Mouse (Mus musculus) cerebellum, adult 11-12 months (tissue): ENCODE data around the gene Fgfr2.
A peak's percentile ranks its signal among the peaks of the same experiment; 100 is the strongest.

Experiments
- DNase-seq: peaks from one replicate; pipeline ENCODE4 v3.0.0; 2022

Gene Fgfr2

GRCm38 (mm10) chr7:133123244-133123998 lies at the start of gene Fgfr2:
TSS of gene Fgfr2 (minus strand) at chr7:133123350.
- DNase-seq, result peak; percentile 70

DNA sequence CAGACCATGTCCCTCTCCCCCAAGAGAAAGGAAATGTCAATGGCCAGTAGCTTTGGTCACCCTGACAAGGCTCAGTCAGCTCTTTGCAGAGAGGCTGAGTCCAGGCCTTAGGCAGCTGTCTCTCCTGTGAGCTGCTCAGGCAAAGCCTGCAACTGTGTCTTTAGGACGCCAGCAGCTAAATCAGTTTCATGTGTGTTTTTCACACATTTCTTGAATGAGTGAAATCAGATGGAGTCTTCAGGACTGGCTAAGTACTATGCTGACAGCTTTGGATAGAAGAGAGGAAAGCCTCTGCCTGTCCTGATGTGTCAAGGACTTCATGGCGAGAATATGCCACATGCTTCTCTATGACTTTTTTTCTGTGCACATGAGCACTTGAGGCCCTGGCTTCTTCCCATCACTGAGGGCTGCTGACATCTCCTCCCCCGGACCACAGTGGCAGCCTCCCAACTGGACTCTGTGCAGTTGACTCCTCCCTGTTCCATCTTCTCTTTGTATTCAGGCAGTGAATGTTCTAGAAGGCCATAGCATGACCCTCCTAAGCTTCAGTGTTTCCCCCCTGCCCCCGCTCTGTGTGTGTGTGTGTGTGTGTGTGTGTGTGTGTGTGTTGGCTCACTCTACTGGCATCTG lies 48.4 kb upstream of the Fgfr2 start:
- DNase-seq, result no peak

GRCm38 (mm10) chr7:133168928-133169327 lies 45.8 kb upstream of the Fgfr2 start:
- DNase-seq, result no peak

GRCm38 (mm10) chr7:133167903-133168302 lies 44.8 kb upstream of the Fgfr2 start:
- DNase-seq, result no peak

GRCm38 (mm10) chr7:133164770-133165169 lies 41.6 kb upstream of the Fgfr2 start:
- no peak for DNase-seq

DNA sequence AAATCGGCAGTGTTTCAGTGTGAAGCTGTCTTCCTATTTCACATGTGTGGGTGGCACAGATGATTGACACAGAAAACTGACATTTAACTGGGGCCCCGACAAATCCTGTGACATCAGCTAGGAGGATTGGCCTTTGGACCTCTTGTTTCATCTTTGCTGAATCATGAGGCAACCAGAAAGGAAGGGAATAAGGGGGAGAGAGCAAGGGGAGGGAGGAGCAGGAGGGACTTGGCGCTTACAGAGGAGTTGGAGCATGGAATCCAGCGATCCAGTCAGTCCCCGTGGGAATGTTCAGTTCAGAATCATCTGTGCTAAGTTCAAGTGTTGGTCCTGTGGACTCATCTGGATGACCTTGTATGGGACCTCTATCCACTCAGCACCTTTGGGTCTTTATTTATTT lies 39.9 kb upstream of the Fgfr2 start:
- no peak for DNase-seq

DNA sequence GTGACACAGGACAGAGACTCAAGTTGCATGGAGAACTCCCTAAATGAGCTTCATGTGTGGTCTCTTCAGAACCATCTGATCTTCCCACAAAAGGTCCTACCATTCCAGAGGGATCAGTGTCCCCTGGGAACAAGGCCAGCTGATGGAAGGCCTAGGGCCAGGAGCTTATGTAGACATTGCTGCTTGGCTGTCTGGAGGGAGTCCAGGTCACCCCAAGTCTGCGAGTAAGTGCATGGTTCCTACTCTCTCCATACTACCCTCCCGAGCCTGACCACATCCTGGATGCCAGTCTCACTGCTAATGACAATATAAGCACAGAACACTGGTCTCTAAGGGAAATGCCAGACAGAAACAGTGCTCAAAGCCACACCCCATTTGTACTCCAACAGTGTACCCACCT lies 39.0 kb upstream of the Fgfr2 start:
- no peak for DNase-seq

- DNase-seq, result no peak
Observed at GRCm38 (mm10) chr7:133161362-133162080, 38.4 kb upstream of the Fgfr2 start.

GRCm38 (mm10) chr7:133159519-133159918 lies 36.4 kb upstream of the Fgfr2 start:
- DNase-seq, result no peak

DNA sequence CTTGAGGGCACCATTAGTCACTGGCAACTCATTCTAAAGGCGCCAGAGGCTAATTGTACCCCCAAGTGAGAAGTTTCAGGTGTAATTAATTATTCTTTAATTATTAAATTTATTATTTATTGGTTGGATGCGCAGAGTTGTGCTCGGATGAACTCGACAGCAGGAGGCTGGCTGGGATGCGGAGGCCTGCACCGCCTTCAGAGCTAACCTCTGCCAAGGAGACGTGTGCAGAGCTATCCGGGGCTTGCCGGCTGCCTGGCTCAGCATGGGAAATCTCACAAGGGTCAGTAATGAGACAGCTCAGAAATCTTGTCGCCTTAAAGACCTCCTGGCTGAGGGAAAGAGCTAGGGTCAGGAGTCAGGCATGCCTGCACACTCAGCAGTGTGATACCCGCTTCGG lies 32.5 kb upstream of the Fgfr2 start:
- DNase-seq, result no peak

- peak; percentile 42 for DNase-seq
Observed at GRCm38 (mm10) chr7:133154846-133155245, 31.7 kb upstream of the Fgfr2 start.

DNA sequence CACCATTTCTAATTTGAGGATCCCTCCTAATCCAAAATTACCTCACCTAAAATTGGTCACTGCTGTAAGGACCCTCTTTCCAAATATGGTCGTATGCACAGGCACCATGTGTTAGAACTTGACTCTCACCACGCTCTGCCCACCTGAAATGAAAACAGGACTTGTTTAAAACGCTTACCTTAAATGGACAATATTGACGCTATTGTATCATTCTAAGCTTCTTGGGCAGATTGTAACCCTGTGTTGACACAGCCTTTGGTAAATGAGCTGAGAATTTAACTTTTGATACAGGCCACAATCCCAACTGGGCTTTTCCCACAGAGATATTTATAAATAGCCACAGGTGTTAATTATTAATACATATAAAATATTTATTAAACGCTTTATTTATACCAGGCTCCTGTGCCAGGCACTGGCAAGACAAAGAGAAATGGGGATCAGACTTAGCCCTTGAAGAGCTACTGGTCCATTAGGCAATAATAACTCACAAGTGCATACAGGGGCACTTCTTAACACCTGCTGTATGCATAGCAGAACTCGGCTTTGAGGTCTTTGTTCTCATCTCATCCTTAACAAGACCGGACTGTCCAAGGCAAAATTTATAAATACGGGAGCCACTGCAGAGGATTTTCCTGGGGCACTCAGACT lies 16.7 kb upstream of the Fgfr2 start:
- no peak for DNase-seq

DNA sequence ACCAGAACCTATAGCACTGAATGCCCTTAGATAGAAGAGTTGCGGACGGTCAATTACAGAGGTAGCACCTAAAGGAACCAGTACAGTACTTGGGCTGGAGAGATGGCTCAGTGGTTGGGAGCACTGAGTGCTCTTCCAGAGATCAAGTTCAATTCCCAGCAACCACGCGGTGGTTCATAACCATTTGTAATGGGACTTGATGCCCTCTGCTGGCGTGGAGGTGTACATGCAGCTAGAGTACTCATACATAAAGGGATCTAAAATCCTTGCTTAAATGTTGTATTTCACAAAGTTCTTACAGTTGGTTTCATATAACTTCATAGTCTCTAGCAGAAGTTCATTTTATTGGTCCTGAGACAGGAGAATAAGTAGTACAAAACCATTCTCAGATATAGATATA lies 10.4 kb upstream of the Fgfr2 start:
- DNase-seq, result no peak

- no peak for DNase-seq
Observed at GRCm38 (mm10) chr7:133132702-133133101, 9.6 kb upstream of the Fgfr2 start.

- peak; percentile 44 for DNase-seq
Observed at GRCm38 (mm10) chr7:133124701-133125485, 1.7 kb upstream of the Fgfr2 start.

GRCm38 (mm10) chr7:133123999-133124700 lies 1.0 kb upstream of the Fgfr2 start, which contains the start of gene Ctbp2:
TSS of gene Ctbp2 (minus strand) at chr7:133124354.
- peak; percentile 83 for DNase-seq

DNA sequence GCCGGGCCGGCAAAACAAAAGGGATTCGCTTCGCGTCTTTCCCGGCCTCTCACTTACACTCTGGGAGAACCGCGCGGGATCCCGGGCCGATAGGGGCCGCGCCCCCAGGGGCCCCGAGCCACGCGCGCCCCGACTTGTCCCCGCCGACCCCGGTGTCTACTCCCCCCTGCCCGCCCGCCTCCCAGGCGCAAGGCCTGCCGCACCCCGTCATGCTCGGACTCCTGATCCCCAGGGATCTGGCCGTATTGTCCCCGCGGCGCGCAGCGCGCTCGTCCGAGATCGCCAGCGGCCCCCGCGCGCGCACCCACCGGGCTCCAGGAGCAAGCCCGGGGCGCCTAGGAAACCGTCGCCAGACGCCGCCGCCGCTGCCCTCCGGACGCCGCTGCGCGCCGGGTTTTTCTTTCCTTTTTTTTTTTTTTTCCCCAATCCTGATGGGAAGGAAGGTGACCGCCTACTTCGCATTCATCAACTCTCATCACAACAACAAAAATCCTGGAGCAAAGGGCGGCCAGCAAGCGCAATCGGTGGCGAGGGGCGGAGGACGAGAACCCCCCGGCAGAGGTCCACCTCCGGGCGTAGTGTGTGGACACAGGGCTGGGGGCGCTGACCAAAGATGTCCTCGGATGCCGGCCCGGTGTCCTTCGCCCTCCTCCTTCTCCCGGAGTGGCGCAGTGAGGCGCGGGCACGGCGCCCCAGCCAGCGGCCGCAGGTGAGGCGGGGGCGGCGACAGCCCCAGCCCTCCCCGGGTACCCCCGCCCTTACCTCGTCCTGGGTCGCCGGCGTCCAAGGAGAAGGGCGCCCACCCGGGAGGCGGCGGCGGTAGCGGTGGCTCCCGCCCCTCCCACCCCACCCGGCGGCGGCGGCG lies 539 bp downstream of the Fgfr2 start:
- peak; percentile 70 for DNase-seq

DNA sequence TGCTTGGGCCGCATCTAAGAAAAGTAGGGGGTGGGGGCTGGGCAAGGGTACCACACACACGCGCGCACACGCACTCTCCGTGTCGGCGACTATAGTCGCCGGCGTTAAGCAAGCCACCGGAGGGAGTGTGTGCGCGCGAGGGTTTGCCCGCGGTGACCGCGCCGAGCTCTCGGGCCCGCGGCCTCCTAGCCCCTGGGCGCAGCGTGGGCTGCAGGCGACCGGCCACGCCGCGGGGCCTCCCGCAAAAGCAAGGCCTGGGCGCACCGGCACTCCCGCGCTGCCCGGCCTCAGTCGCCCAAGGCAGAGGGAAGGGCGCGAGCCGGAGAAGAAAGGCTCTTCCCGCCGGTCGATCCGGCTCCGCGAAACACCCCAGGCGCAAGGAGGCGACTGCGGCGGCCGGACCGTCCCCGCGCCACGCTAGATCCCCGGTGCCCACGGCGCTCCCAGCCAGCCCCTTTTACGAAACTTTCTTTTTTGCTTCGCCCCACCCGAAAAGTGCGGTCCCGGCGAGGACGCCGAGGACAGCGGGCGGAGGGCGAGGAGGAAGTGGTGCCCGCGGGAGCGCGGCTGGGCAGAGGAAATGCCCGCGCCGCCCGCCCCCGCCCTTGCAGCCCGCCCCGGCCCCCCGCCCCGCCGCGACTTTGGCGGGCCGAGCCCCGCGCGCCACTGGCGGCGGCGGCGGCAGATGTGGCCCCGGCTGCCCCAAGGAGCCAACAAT lies 1.3 kb downstream of the Fgfr2 start:
- peak; percentile 50 for DNase-seq

GRCm38 (mm10) chr7:133121080-133121607 lies 2.0 kb downstream of the Fgfr2 start:
- DNase-seq, result no peak

GRCm38 (mm10) chr7:133120221-133120751 lies 2.9 kb downstream of the Fgfr2 start:
- DNase-seq, result no peak
